Mouse (Mus musculus) lung, embryonic 16.5 days (tissue): Measurements from ENCODE around the gene Il22. TPM values are rescaled to one million over a fixed set of nuclear protein-coding genes. Genes with fewer than 3 reads are reported as not detected.
"Not testable (repeated sequence)": the region's sequence is repeated elsewhere in the genome, so short reads cannot be mapped to it uniquely, and the experiment has no call there.

ENCODE experiments used
- ATAC-seq: fragments of 200-750 bp; cut with Nextera tagmentation; 2 replicates; pipeline ENCODE4 v1.8.0; 2017; ENCODE audit warnings: low read depth, mild to moderate bottlenecking, moderate library complexity
- H3K27ac ChIP-seq: fragments of 300-500 bp; sonication (generic); 2 replicates; pipeline ENCODE4 v1.5.1; 2014; ENCODE audit warnings: mild to moderate bottlenecking, control low read depth, low read length
- H3K27me3 ChIP-seq: fragments of 300-500 bp; sonication (generic); 2 replicates; pipeline ENCODE4 v1.6.1; 2014; ENCODE audit warnings: low read depth, low read length, mixed read lengths; ENCODE audit not compliant: control insufficient read depth, insufficient read depth
- H3K36me3 ChIP-seq: fragments of 300-500 bp; sonication (generic); 2 replicates; pipeline ENCODE4 v1.6.1; 2014; ENCODE audit warnings: low read length; ENCODE audit not compliant: control insufficient read depth, insufficient read depth
- H3K4me1 ChIP-seq: fragments of 300-500 bp; sonication (generic); replicated peaks from 2 replicates; pipeline ENCODE4 v1.6.1; 2014; ENCODE audit warnings: low read length, mixed read lengths; ENCODE audit not compliant: control insufficient read depth, insufficient read depth
- H3K4me2 ChIP-seq: fragments of 300-500 bp; sonication (generic); 2 replicates; pipeline ENCODE4 v1.6.1; 2014; ENCODE audit warnings: low read depth, low read length, control low read depth
- H3K4me3 ChIP-seq: fragments of 300-500 bp; sonication (generic); 2 replicates; pipeline ENCODE4 v1.5.1; 2014; ENCODE audit warnings: mild to moderate bottlenecking, low read length, control low read depth
- H3K9ac ChIP-seq: fragments of 300-500 bp; sonication (generic); 2 replicates; pipeline ENCODE4 v1.6.1; 2014; ENCODE audit warnings: low read length, control low read depth
- H3K9me3 ChIP-seq: fragments of 300-500 bp; sonication (generic); 2 replicates; pipeline ENCODE4 v1.6.1; 2016; ENCODE audit warnings: low read length; ENCODE audit not compliant: control insufficient read depth
- WGBS: fragments of 180-500 bp; shearing (Covaris S2); extraction: QIAGEN DNeasy Blood & Tissue Kit; methylation state at CpG from one replicate; pipeline ENCODE4 v1.1.7; 2014; 5-methylcytosine and 5-hydroxymethylcytosine counted together
- polyA plus RNA-seq: library from polyadenylated mRNA; unstranded; fragments of >200 nt; fragmentation: Nextera tagmentation; extraction: Ambion mirVana; gene quantifications from 2 replicates; pipeline ENCODE4 v1.2.1, GENCODE M21; 2015

Il22 gene
- polyA plus RNA-seq, 1 experiment from 2014 or later: not detected

DNA sequence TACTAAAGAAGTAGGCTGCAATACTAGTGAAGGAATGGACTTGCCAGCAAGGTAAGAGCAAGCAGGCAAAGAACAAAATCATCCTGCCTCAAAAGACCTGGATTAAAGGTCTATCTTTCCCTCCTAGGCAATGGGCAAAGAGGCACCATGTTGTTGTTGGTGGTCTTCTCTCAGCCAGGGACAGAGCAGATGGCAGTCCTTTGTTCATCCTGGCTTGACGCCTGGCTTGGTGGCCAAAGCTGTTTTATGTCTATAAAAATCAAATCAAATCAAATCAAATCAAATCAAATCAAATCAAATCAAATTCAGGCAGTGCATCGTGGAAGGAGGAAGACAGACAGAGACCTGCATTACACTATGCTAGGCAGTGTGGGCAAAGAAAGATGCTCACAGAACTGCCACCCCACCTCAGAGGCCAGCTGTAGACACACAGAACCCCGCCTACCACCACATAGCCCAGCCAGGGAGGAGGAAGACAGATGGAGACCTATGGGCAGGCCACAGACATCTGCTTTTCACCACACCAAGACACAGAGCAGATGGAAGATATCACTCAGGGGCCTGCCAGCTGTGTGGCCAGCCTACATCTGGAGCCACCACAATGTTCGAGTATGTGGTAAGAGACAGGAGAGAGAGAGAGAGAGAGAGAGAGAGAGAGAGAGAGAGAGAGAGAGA lies 11.1 kb downstream of the Il22 start:
- ATAC-seq: peak; percentile 12; the same call in 1 of the 2 replicates
- H3K4me2 ChIP-seq, H3K9ac ChIP-seq, H3K4me3 ChIP-seq, H3K36me3 ChIP-seq, H3K27me3 ChIP-seq, H3K4me1 ChIP-seq, H3K9me3 ChIP-seq, H3K27ac ChIP-seq: not testable (repeated sequence)
- 84% methylated on average over 2 of the region's 4 CpGs for WGBS

DNA sequence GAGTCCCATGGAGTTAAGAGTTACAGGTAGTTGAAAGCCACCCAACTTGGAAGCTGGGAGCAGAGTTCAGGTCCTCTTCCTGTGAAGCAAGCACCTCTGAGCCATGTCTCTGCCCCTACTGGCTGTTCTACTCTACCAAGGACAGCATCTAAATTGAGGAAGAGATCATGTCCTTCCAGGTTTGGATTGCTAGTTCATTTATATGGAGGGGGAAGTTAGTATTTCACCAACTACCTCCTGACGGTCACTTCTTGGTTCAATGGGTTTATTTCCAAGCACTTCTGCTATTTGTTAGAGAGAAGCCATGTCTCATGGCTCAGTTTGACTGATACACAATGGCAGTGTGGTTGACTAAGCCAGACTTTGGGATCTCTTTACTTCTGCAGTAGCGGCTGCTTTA lies 22.9 kb downstream of the Il22 start:
- not testable (repeated sequence) for H3K27ac ChIP-seq, H3K36me3 ChIP-seq, H3K4me3 ChIP-seq, H3K4me2 ChIP-seq, H3K4me1 ChIP-seq, H3K27me3 ChIP-seq, H3K9me3 ChIP-seq, H3K9ac ChIP-seq, ATAC-seq
- WGBS: no CpG with 5 or more reads among the region's 2 CpGs

DNA sequence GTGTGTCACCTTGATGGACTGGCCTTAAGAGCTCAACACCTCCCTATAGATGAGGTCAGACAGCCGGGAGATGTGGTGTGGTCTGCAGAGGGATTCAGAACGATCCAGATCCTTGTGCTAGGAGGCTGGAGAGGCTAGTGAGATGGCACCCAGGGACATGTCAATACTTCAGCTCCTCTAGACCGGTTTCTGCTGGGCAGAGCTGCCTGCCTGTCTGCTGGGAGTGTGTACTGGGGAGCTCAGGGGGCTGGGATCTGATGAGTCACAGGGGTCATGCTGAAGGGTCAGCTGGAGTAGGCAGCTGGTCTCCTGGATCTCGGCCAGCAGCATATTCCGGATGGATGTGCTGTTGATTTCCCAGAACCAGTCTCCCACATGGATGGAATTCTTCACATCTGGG lies 27.9 kb downstream of the Il22 start:
- not testable (repeated sequence) for H3K9ac ChIP-seq, H3K27ac ChIP-seq, H3K4me2 ChIP-seq, H3K4me3 ChIP-seq, H3K9me3 ChIP-seq, H3K4me1 ChIP-seq, H3K27me3 ChIP-seq, ATAC-seq, H3K36me3 ChIP-seq
- no CpG with 5 or more reads among the region's 5 CpGs for WGBS

DNA sequence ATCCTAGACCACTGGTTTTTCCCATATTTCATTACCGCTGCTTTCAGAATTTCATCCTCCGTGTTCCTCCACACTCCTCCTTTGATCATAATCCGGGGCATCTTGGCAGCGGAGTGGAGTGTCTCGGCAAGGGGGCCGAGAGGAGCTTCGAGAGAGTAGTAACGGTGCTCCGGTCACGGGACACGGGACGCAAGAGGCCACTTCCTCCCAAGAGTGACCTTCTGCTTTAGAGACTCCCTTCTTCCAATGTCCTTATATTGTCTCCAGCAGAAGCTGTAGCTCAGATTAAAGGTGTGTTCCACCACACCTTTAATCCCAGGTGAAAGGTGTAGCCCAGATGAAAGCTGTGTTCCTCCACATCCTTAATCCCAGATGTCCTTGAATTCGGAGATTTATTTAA lies 35.9 kb downstream of the Il22 start, which contains the start of gene Gm32717:
Gene Gm32717 (minus strand): TSS at position 101 of the 400 bp plus-strand sequence.
- not testable (repeated sequence) for H3K27ac ChIP-seq, H3K9me3 ChIP-seq, H3K4me2 ChIP-seq, H3K36me3 ChIP-seq, H3K4me1 ChIP-seq, ATAC-seq, H3K9ac ChIP-seq, H3K27me3 ChIP-seq, H3K4me3 ChIP-seq
- WGBS: no CpG with 5 or more reads among the region's 13 CpGs

DNA sequence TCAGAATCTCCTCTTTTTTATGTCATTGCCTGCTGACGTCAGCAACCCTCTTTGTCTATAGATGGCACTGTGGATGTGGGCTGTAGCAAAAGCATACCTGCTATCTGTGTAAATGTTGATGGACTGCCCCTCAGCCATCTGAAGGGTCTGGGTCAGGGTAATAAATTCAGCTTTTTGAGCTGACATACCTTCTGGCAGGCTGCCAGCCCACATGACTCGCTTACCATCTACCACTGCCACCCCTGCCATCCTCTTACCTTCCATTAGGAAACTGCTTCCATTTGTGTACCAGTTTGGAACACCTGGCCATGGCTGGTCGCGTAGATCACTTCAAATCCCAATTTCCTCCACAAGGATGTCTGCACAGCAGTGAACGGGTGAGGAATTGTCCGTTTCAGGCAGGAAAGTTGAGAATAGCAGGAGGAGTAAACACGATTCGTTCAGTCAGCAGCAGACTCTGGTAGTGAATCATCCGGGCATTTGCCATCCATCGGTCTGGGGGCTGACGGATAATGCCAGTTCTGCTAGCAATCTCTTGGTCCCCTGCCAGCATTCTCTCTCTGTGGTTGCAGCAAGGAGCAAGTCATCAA lies 44.4 kb downstream of the Il22 start:
- not testable (repeated sequence) for H3K4me1 ChIP-seq, H3K9ac ChIP-seq, H3K9me3 ChIP-seq, H3K27ac ChIP-seq, H3K36me3 ChIP-seq, ATAC-seq, H3K27me3 ChIP-seq, H3K4me2 ChIP-seq, H3K4me3 ChIP-seq
- 57% methylated on average over 11 of the region's 11 CpGs for WGBS

DNA sequence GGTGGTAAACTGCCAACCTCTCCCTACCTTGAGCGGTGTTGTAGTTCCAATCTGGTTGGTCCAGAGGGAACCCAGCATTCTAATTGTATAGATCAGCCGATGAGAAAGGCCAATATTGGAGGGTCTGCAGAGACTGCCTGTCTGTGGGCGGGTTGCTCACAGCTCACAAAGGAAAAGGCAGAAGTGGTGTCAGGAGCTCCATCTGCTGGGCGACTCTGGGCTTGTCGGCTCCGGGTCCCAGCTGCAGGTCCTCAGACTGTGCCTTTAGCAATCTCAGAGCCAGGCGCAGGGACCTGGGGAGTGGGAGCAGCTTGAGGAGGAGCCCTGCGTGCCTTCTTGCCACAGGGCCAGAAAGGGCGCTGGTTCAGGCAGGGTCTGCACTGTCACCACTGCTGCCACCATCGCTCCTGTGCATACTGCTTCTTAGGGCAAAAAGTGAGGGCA lies 46.1 kb downstream of the Il22 start:
- H3K27ac ChIP-seq: no peak overlapping the region
- no peak overlapping the region for H3K9ac ChIP-seq

DNA sequence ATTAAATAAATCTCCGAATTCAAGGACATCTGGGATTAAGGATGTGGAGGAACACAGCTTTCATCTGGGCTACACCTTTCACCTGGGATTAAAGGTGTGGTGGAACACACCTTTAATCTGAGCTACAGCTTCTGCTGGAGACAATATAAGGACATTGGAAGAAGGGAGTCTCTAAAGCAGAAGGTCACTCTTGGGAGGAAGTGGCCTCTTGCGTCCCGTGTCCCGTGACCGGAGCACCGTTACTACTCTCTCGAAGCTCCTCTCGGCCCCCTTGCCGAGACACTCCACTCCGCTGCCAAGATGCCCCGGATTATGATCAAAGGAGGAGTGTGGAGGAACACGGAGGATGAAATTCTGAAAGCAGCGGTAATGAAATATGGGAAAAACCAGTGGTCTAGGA lies 53.6 kb downstream of the Il22 start, which contains the start of gene Gm32802:
Gene Gm32802 (plus strand): TSS at position 301 of the 400 bp plus-strand sequence.
- not testable (repeated sequence) for ATAC-seq, H3K27ac ChIP-seq, H3K4me2 ChIP-seq, H3K4me3 ChIP-seq, H3K27me3 ChIP-seq, H3K9ac ChIP-seq, H3K9me3 ChIP-seq, H3K36me3 ChIP-seq, H3K4me1 ChIP-seq
- no CpG with 5 or more reads among the region's 13 CpGs for WGBS

More for the DNA sequence above, 46.1 kb downstream of the Il22 start:
- H3K36me3 ChIP-seq: no peaks in the 10 kb centered on the region
- no peak for ATAC-seq
- no peaks in the 10 kb centered on the region for H3K9me3 ChIP-seq
- no peaks in the 10 kb centered on the region for H3K4me1 ChIP-seq
- no peak overlapping the region for H3K4me2 ChIP-seq
- no peak overlapping the region for H3K4me3 ChIP-seq
- 35% methylated on average over 10 of the region's 10 CpGs for WGBS
- H3K27me3 ChIP-seq: no peaks in the 10 kb centered on the region

Other genes starting within 250 kb of the Il22 start
- gene Mdm1, start 63.1 kb upstream of the Il22 start, polyA plus RNA-seq: 42.8 and 44.5 TPM in 2 replicates
- not detected in 2 replicates for gene Gm32717, start 35.8 kb downstream of the Il22 start, polyA plus RNA-seq
- not detected in 2 replicates for gene Gm32802, start 53.7 kb downstream of the Il22 start, polyA plus RNA-seq
- gene Iltifb, start 90.1 kb downstream of the Il22 start, polyA plus RNA-seq: not detected in 2 replicates
- not detected in 2 replicates for gene Gm9040, start 122.0 kb downstream of the Il22 start, polyA plus RNA-seq
- not detected in 2 replicates for gene Gm9044, start 127.5 kb downstream of the Il22 start, polyA plus RNA-seq
- gene Gm9045, start 132.9 kb downstream of the Il22 start, polyA plus RNA-seq: 0.06 TPM in 1 of 2 replicates, not detected in the other
- gene Gm9046, start 138.3 kb downstream of the Il22 start, polyA plus RNA-seq: not detected in 2 replicates
- gene Gm9048, start 143.7 kb downstream of the Il22 start, polyA plus RNA-seq: not detected in 2 replicates
- gene Gm9049, start 149.2 kb downstream of the Il22 start, polyA plus RNA-seq: 0.06 TPM in 1 of 2 replicates, not detected in the other
- not detected in 2 replicates for gene Ifng, start 236.1 kb downstream of the Il22 start, polyA plus RNA-seq